Mouse (Mus musculus) lung, postnatal 0 days (tissue): ENCODE results near the gene Scnn1b.

ENCODE experiments used
- CTCF ChIP-seq: IDR thresholded peaks from 2 replicates; pipeline ENCODE4 v1.5.1; 2016; ENCODE audit warnings: antibody characterized with exemption, mild to moderate bottlenecking
- EP300 ChIP-seq: IDR thresholded peaks from 2 replicates; pipeline ENCODE4 v1.6.1; 2016; ENCODE audit warnings: antibody characterized with exemption, mild to moderate bottlenecking, control low read depth

- TF ChIP-seq CTCF (no peak), EP300 (peak; percentile 77)
These were observed 31.9 kb downstream of the Scnn1b start for GRCm38 (mm10) chr7:121896689-121897088.
